Mouse (Mus musculus): ENCODE data around the gene Chn2.

DNA sequence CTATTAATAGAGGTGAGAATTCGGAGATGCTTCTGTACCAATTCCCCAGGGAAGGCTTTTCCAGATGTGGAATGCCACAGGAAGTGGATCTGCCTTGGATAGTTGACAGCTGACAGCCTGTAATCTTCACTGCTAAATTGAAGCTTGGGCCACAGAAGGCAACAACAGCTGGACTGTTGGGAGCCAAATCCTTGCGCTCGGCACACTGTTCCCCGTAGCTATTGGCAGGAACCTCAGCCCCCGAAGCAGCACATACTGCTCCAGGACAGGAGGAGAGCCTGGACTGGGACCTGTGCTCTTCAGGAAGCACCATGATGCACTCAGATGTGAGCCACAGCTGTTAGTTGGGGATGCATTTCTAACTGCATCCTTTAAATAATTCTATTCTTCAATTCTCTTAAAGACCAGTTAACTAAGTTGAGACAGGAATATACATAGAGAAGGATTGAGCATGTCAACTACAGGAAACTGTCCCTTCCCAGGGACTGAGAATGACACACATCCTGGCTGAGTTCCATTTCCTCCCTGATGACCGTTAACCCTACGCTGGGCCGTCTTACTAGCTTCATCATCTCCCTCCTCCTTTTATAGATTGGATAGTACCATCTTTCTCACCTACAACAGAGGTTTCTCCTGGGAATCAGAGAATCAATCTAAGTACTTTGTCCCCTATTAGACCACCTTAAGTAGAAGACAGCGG is 64.1 kb downstream of the Chn2 start:
- no peak for TF ChIP-seq CTCF (IDR thresholded peaks at IDR 0.05; ENCODE audit: borderline replicate concordance, extremely low read depth, insufficient read depth, insufficient read length)
- TF ChIP-seq POLR2A (IDR thresholded peaks at IDR 0.05; ENCODE audit: borderline replicate concordance, extremely low read depth, insufficient read depth, insufficient read length, poor library complexity, severe bottlenecking) = no peak
